Mouse (Mus musculus): ENCODE results near the gene Rrn3.
"Not testable (repeated sequence)": the region's sequence is repeated elsewhere in the genome, so short reads cannot be mapped to it uniquely, and the experiment has no call there.

Rrn3 gene

DNA sequence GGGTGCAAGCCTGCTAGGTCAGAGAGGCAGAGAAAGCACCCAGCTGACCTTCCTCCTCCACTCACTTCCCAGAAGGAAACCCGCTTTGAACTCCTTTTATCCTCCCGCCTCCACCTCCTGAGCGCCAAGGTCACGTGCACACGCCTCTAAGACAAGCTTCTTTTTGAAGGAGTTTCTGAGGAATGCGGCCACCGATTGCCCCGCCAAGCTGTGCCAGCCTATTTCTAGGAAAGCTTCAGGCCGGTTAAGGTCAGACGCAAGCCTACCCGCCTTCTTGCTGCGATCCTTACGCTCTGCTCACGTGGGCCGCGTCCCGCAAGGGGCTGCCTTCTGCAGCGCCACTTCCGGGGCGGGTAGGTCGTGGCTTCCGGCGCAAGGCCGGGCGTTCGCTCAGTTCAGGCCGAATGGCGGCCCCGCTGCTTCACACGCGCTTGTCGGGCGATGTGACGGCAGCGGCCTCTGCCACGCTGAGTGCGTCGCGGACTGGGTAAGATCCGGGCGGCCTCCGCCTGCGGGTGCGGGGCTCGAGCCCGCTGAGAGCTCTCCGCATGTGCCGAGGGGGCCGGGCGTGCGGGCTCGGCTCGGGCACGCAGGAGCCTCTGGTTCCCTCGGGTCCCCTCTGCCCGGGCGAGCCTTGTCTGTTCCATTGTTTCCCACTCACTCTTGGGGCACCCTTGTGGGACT is at the start of gene Rrn3:
TSS of gene Rrn3 (plus strand) at position 356 of the 684 bp plus-strand sequence.
- peak; percentile 85 for DNase-seq (ENCODE audit: low spot score)

GRCm38 (mm10) chr16:13732786-13733185 is 47.7 kb upstream of the Rrn3 start:
- DNase-seq (ENCODE audit: low spot score), result no peak

- peak; percentile 45 for DNase-seq (ENCODE audit: low spot score)
Observed at GRCm38 (mm10) chr16:13733518-13734137, 46.9 kb upstream of the Rrn3 start.

- DNase-seq (ENCODE audit: low spot score), result no peak
Observed at GRCm38 (mm10) chr16:13735977-13736376, 44.5 kb upstream of the Rrn3 start.

DNA sequence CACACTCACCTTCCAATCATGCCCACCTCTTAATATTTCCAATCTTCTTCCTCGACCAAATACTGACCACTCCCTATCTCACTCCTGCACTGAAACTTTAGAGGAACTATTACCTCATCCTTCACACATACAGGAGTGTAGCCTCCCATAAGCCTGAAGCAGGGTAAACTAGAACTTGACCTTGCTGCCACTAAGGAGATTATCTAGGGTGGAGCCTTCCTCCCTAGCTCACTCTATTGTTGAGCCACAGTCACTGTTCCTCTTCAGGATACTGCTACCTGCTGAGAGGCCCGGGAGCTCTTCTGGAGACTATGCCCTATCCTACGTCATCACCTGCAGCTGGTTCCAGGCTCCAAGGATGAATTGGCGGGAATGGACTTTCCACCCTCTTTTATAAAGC is 41.5 kb upstream of the Rrn3 start:
- not testable (repeated sequence) for DNase-seq (ENCODE audit: low spot score)

GRCm38 (mm10) chr16:13740844-13741243 is 39.7 kb upstream of the Rrn3 start:
- DNase-seq (ENCODE audit: low spot score), result no peak

DNA sequence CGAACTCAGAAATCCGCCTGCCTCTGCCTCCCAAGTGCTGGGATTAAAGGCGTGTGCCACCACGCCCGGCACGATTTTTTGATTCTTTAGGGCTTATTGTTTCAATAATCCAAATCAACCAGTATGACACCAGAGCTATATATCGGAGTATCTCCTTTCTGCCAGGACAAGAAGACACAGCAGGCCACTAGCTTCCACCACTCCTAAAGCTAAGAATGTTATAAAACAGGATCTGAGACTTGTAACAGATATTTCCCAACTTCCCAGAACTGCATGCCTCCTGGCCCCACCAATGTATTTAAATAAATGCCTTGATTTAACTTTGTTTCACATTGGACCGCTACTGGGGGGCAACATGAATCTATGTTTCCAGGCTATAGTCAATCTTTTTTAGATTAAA is 32.8 kb upstream of the Rrn3 start:
- no peak for DNase-seq (ENCODE audit: low spot score)

GRCm38 (mm10) chr16:13748124-13748523 is 32.4 kb upstream of the Rrn3 start:
- DNase-seq (ENCODE audit: low spot score), result no peak

DNA sequence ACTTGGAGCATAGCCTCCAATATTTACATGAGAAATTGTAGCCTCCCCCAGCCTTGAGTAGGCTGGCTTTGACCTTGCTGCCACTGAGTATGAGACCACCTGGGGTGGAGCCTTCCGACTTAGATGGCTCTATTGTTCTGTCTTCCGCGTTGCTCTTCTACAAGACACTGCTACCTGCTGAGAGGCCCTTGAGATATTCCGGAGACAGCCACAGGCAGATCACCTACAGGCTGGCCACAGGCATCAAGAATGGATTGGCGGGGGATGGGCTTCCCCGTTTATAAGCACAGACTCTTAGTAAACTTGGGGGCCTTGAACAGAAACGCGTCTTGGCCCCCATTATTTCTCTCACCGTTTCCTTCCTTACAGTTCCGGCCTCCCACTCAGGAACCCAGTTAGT is 31.7 kb upstream of the Rrn3 start:
- DNase-seq (ENCODE audit: low spot score), result not testable (repeated sequence)

DNA sequence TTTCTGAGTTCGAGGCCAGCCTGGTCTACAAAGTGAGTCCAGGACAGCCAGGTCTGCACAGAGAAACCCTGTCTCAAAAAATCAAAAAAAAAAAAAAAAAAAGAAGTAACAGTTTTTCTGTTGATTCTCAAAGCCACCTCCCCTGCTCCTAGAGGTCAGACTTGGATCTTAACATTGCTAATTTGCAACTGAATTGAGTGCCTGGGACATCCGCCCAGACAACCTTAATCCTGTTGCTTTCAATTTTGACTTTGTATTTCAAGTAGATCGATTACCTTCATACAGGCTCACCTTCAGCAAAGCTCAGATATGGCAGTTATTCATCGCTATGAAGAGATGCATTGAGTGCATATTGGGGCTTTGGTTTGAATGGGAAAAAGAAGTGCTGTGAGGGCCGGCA is 31.2 kb upstream of the Rrn3 start:
- DNase-seq (ENCODE audit: low spot score), result no peak

GRCm38 (mm10) chr16:13749981-13750380 is 30.5 kb upstream of the Rrn3 start:
- no peak for DNase-seq (ENCODE audit: low spot score)

- no peak for DNase-seq (ENCODE audit: low spot score)
Observed at GRCm38 (mm10) chr16:13750626-13751025, 29.9 kb upstream of the Rrn3 start.

GRCm38 (mm10) chr16:13753986-13754385 is 26.5 kb upstream of the Rrn3 start:
- DNase-seq (ENCODE audit: low spot score), result no peak

- peak; percentile 93 for DNase-seq (ENCODE audit: low spot score)
Observed at GRCm38 (mm10) chr16:13754400-13755190, 25.9 kb upstream of the Rrn3 start.

GRCm38 (mm10) chr16:13757823-13758222 is 22.7 kb upstream of the Rrn3 start:
- DNase-seq (ENCODE audit: low spot score), result no peak

GRCm38 (mm10) chr16:13762807-13763206 is 17.7 kb upstream of the Rrn3 start:
- DNase-seq (ENCODE audit: low spot score), result not testable (repeated sequence)

- no peak for DNase-seq (ENCODE audit: low spot score)
Observed at GRCm38 (mm10) chr16:13764519-13764918, 16.0 kb upstream of the Rrn3 start.

- no peak for DNase-seq (ENCODE audit: low spot score)
Observed at GRCm38 (mm10) chr16:13766367-13766766, 14.1 kb upstream of the Rrn3 start.

DNA sequence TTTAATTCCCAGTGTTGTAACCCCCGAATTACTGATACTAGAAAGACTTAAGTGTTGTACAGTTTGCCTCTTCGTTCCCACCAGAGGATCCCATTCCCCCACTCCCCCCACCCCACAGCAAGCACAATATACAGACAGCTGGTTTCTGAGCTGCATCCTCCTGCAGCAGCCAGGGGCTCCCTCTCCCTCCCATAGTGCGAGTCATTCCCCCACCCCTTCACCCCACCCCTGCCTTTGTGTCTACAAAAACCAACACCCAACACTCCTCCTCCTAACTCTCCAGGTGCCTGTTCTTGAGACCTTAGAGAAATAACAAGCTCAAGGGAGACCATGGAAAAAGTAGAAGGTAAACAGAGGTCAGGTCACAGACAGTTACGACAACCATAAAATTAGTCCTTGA is 8.9 kb upstream of the Rrn3 start:
- not testable (repeated sequence) for DNase-seq (ENCODE audit: low spot score)

- not testable (repeated sequence) for DNase-seq (ENCODE audit: low spot score)
Observed at GRCm38 (mm10) chr16:13772051-13772450, 8.5 kb upstream of the Rrn3 start.

DNA sequence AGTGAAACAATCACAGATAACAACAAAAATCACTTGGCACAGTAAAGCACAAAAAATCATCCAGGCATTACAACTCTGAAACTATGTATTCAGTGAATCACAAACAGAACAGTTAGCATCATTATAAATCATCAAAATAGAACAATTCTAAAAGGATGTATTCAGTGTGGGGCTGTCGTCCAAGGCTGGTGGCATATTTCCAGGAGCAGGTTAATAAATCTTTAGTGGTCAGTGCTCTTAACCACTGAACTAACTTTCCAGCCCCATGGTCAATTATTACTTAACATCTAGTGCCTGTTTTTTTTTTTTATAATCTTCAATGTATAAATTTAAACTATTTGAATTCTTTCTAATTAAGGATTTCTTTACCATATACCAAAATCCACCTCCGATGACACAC is 6.5 kb upstream of the Rrn3 start:
- DNase-seq (ENCODE audit: low spot score), result not testable (repeated sequence)

- not testable (repeated sequence) for DNase-seq (ENCODE audit: low spot score)
Observed at GRCm38 (mm10) chr16:13774651-13775050, 5.9 kb upstream of the Rrn3 start.

DNA sequence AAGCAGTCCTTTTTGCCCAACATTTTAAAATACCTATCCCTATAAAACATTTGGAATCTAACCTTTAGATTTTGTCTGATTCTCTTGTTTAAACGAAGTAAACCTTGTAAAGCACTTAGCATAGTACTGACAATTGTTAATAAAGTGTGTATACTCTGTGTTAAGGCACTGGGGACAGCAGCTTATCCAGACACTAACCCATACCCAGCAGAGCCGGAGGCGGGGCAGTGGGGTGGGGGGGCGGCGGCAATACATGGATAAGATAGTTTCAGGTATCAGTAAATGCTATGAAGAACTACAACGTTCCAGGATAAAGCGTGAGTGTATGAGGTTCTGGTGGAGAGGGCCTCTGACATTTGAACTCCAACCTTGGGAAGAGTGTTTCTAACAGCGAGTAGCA is 708 bp downstream of the Rrn3 start:
- DNase-seq (ENCODE audit: low spot score), result no peak

Data from ovary, adult 18-20 months (tissue).